Mouse (Mus musculus): ENCODE data around the gene Kcnk6. TPM values are rescaled to one million over a fixed set of nuclear protein-coding genes. Genes with fewer than 3 reads are reported as not detected.
A peak's percentile ranks its signal among the peaks of the same experiment; 100 is the strongest.

The Kcnk6 gene
- total RNA-seq (2022), result 1 to 10 TPM; 2.1 to 5.2 (median 3.2) TPM

GRCm38 (mm10) chr7:29232247-29233013 is at the start of gene Kcnk6:
TSS of gene Kcnk6 (minus strand) at chr7:29232515.
- no peak for DNase-seq (ENCODE audit: low spot score in 2 of 2)

- no peak for DNase-seq (ENCODE audit: low spot score in 2 of 2)
These were observed 49.1 kb upstream of the Kcnk6 start, which contains the start of gene Spint2 for GRCm38 (mm10) chr7:29281201-29282073. TSS of gene Spint2 (minus strand) at chr7:29281912.

DNA sequence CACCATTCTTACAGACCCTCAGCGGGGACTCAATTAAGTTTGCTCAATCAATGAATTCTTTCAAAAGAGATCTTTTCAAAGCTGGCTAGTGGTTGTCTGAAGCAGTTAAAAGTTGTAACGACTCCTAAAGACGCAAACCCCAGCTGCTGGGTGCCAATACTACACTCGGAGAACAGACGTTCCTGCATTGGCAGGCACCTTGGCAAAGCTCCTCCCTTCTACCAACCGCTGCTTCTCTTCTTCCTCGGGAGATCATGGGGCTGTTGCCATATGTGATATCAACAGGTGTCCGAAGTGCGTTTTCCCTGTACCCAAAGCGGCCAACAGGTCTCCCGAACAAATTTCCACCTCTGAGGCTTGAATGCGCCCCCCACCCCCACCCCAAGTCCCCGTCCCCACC is 48.5 kb upstream of the Kcnk6 start:
- no peak for DNase-seq (ENCODE audit: low spot score in 2 of 2)

DNA sequence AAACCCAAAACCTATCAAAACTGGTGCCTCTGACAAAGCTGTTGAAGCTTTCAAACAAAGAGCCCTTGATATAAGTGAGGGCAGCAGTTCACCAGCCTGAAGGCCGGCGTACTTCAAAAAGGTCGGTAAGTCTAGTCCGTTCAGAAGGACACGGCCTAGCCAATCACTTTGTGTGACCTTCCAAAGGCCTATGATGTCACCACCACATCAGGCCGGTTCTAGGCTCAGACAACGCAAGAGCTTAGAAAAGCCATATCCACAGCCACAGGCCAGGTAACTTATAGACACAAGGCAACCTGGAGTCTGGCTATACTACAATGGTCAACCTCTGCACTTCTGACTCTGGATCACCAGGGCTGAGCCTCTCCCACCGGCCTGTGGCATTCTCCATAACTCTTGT is 47.6 kb upstream of the Kcnk6 start:
- no peak for DNase-seq (ENCODE audit: low spot score in 2 of 2)

DNA sequence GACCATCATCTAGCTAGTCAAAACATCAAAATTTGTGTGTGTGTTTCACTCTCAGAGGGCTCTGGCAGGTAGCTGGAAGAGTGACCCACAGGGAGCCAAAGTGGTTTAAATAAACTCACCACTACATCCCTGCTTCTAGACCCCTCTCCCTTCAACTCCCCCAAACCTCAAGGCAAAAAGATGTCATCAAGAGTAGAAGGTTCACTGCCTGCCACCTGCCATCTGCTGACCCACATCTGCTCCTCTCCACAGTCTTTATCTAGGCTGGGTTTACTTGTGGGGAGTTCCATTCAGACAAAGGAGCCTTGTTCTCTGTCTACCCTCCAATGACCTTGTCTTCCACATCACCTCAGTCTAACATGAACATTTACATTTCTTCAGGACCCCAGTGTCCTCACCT is 46.9 kb upstream of the Kcnk6 start:
- no peak for DNase-seq (ENCODE audit: low spot score in 2 of 2)

GRCm38 (mm10) chr7:29277510-29277909 is 45.2 kb upstream of the Kcnk6 start:
- DNase-seq (ENCODE audit: low spot score in 2 of 2), result no peak

- DNase-seq (ENCODE audit: low spot score in 2 of 2), result no peak
These were observed 44.4 kb upstream of the Kcnk6 start for GRCm38 (mm10) chr7:29276715-29277114.

DNA sequence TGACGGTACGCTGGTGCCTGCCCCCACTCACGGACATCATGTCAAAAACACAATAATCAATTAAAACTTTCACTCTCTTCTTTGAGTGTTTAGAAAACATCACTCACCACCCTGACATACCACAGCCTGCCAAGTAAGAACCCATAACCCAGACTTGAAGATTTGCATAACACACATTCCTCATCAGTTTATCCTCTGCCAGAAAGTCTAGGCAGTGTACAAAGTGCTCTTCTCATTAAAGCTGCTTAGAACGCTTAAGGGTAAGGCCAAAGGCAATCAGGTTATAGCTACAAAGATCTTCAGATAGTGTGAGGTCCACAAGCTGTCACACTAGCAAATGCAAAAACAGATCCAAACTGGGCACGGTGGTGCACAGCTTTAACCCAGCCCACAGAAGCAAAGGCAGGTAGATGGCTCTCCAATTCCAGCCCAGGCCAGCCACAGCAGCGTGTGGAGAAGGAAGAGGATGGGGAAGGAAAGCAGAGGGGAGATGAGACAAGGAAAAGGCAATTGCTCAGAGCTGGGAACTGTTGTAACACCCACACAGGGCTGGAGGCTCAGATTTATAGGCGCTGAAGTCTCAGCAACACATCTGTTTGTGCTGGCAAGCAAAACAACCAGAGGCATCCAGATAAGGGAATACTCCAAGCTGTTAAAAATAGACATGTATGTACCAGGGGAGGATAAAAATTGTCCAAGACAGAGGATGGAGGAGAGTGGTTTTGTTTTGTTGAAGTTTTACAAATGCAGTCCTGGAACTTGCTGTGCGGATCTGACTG is 39.6 kb upstream of the Kcnk6 start:
- DNase-seq (ENCODE audit: low spot score in 2 of 2), result peak in 1 of 2 experiments; percentile 18

DNA sequence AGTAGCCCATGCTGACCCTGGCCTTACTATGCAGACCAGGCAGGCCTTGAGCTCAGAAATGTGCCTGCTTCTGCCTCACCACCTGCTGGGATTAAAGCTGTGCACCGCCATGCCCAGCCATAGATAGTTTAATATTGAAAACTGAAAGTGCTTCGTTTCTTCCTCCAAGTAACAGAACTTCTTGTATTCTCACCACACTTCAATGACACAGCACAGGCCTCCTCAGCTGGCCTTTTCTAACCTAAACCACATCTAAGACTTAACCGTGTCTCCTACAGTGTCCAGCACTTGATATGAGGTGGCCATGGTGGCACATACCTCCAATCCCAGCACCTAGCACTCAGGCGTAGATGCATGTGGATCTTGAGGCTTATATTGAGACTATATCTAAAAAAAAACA is 38.1 kb upstream of the Kcnk6 start:
- no peak for DNase-seq (ENCODE audit: low spot score in 2 of 2)

DNA sequence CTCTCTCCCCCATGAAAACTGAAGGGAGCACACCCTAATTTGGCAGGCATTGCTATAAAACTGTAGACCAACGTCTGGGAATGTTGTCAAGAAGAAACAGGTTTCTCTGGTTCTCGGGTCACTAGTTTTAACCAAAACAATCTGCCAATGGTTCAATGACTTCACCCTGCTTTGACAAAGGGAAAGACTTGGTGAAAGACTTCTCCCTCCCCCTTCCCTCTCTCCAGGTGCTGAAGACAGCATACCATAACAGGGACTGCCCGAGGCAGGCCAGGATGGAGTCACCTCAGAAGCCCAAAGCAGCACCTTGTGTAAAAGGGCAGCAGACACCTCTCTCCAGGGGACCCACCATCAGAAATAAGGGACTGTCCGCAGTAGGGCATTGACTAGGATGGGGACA is 34.6 kb upstream of the Kcnk6 start:
- no peak for DNase-seq (ENCODE audit: low spot score in 2 of 2)

GRCm38 (mm10) chr7:29265636-29266035 is 33.3 kb upstream of the Kcnk6 start:
- DNase-seq (ENCODE audit: low spot score in 2 of 2), result no peak

GRCm38 (mm10) chr7:29263831-29264230 is 31.5 kb upstream of the Kcnk6 start:
- DNase-seq (ENCODE audit: low spot score in 2 of 2), result no peak

DNA sequence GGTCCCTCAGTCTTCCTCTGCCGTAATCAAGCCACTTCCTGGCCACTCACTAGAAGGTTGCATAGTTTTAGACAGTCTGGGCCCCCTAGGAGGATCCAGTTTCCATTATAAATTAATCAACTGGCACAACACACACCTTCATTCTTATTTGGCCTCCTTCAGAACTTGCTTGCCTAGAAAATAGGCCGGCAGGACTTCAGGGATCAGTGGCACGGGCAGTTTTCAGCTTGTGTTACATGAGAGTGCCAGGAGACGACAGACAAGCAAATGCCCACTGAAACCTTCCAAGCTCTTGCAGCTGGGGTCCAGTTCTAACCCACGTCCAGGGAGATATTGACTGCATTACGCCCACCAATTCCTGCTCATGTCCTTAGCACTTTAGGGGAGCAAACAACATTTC is 29.8 kb upstream of the Kcnk6 start:
- no peak for DNase-seq (ENCODE audit: low spot score in 2 of 2)

- no peak for DNase-seq (ENCODE audit: low spot score in 2 of 2)
These were observed 27.7 kb upstream of the Kcnk6 start for GRCm38 (mm10) chr7:29259781-29260730.

DNA sequence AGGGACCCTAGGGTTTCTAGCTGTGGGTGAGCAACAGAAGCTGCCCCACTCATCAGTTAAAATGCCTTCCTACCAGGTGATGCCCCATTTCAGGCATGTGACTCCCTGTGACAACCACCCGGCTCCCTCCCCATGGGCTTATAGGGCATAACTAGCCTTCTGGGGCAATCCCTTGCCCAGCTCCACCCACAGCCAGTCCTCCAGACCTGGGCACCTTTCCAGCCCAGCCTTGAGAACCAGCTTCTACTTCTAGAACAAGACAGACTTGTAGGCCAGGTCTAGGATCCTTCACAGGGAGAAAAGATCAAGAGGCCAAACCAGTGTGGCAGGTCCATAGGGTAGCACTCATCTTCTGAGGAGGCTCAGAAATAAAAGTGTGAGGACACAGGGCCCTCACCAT is 25.1 kb upstream of the Kcnk6 start:
- no peak for DNase-seq (ENCODE audit: low spot score in 2 of 2)

GRCm38 (mm10) chr7:29255875-29256274 is 23.6 kb upstream of the Kcnk6 start:
- DNase-seq (ENCODE audit: low spot score in 2 of 2), result no peak

DNA sequence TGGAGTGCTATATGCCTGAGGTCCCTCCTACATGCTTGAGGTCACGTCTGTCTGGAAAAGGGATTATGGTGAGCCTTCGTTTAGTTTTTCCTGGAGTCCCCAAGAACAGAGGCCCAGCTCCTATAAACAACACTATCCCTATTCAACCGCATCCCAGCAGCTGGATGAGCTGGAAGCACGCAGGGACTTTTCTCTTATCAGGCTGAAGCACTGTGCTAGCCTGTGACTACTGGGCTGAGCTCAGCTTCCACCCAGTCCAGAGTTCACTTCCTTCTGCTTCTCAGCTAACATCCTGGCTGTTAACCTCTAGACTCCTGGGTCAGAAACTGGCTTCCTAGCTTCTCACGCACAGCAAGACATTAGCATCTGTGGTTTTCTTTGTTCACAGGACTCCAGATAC is 21.5 kb upstream of the Kcnk6 start:
- no peak for DNase-seq (ENCODE audit: low spot score in 2 of 2)

- no peak for DNase-seq (ENCODE audit: low spot score in 2 of 2)
These were observed 18.9 kb upstream of the Kcnk6 start for GRCm38 (mm10) chr7:29251166-29251565.

DNA sequence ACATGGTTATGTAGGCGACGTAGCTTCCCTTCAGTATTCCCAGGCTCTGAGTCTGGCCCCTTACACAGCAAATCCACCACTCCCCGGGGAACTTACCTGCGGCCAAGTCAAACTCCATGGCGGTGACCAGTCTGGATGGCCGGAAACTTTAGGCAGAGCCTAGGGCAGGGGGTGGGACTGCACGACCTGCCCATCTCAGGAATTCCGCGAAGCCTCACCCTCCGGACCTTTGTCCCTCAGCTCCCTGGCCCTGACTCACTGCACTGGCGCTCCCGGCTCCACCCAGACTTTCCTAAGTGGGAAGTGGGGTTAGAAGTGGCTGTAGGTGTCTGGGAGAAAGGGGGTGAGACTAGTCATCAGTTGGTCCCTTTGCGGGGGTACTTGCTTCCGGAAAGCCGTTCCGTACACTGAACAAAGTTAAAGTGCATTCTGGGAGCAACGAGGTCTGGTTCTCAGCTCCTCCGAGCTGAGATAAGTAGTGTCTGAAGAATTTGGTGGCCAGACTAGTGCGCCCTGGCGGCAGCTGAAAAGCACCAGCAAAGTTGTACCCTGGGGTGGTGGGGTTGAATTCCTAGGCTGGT is 16.0 kb upstream of the Kcnk6 start, which contains the start of gene 2200002D01Rik:
2200002D01Rik (minus strand) TSS at position 206 of the 581 bp plus-strand sequence.
- no peak for DNase-seq (ENCODE audit: low spot score in 2 of 2)

- DNase-seq (ENCODE audit: low spot score in 2 of 2), result no peak
These were observed 15.4 kb upstream of the Kcnk6 start for GRCm38 (mm10) chr7:29247706-29248105.

Measured in layer of hippocampus, adult 8-10 months (tissue).